Mouse (Mus musculus) heart, embryonic 11.5 days (tissue): ENCODE measurements around the gene Apbb1. TPM values are rescaled to one million over a fixed set of nuclear protein-coding genes. Genes with fewer than 3 reads are reported as not detected.
A peak's percentile ranks its signal among the peaks of the same experiment; 100 is the strongest.

Source experiments
- ATAC-seq: fragments of 200-750 bp; cut with Nextera tagmentation; replicated peaks from 2 replicates; pipeline ENCODE4 v1.8.0; 2017; ENCODE audit warnings: moderate library complexity; ENCODE audit not compliant: insufficient number of reproducible peaks, low FRiP score, low TSS enrichment
- H3K27ac ChIP-seq: fragments of 300-500 bp; sonication (generic); 2 replicates; pipeline ENCODE4 v1.5.1; 2014; ENCODE audit warnings: mild to moderate bottlenecking, low read depth, low read length
- H3K27me3 ChIP-seq: fragments of 300-500 bp; sonication (generic); 2 replicates; pipeline ENCODE4 v1.6.1; 2014; ENCODE audit warnings: mild to moderate bottlenecking, low read length, mixed read lengths; ENCODE audit not compliant: control insufficient read depth, insufficient read depth
- H3K36me3 ChIP-seq: fragments of 300-500 bp; sonication (generic); 2 replicates; pipeline ENCODE4 v1.6.1; 2014; ENCODE audit warnings: mild to moderate bottlenecking, low read length, moderate library complexity, mixed read lengths; ENCODE audit not compliant: control insufficient read depth, insufficient read depth
- H3K4me1 ChIP-seq: fragments of 300-500 bp; sonication (generic); 2 replicates; pipeline ENCODE4 v1.6.1; 2014; ENCODE audit warnings: low read length; ENCODE audit not compliant: control insufficient read depth, insufficient read depth
- H3K4me2 ChIP-seq: fragments of 300-500 bp; sonication (generic); 2 replicates; pipeline ENCODE4 v1.6.1; 2014; ENCODE audit warnings: mild to moderate bottlenecking, moderate library complexity
- H3K4me3 ChIP-seq: fragments of 300-500 bp; sonication (generic); 2 replicates; pipeline ENCODE4 v1.5.1; 2014; ENCODE audit warnings: low read depth, low read length
- H3K9ac ChIP-seq: fragments of 300-500 bp; sonication (generic); 2 replicates; pipeline ENCODE4 v1.6.1; 2014; ENCODE audit warnings: mild to moderate bottlenecking, low read depth, low read length, moderate library complexity
- H3K9me3 ChIP-seq: fragments of 300-500 bp; sonication (generic); replicated peaks from 2 replicates; pipeline ENCODE4 v1.6.1; 2016; ENCODE audit warnings: low read length; ENCODE audit not compliant: control insufficient read depth
- WGBS: fragments of 180-500 bp; shearing (Covaris S2); extraction: QIAGEN DNeasy Blood & Tissue Kit; methylation state at CpG from one replicate; pipeline ENCODE4 v1.1.7; 2014; ENCODE audit not compliant: insufficient replicate concordance; 5-methylcytosine and 5-hydroxymethylcytosine counted together
- polyA plus RNA-seq: library from polyadenylated mRNA; unstranded; fragments of >200 nt; fragmentation: Nextera tagmentation; extraction: Ambion mirVana; gene quantifications from 2 replicates; pipeline ENCODE4 v1.2.1, GENCODE M21; 2014

Apbb1 gene
- polyA plus RNA-seq, 1 experiment from 2014 or later, result 43.5 TPM

DNA sequence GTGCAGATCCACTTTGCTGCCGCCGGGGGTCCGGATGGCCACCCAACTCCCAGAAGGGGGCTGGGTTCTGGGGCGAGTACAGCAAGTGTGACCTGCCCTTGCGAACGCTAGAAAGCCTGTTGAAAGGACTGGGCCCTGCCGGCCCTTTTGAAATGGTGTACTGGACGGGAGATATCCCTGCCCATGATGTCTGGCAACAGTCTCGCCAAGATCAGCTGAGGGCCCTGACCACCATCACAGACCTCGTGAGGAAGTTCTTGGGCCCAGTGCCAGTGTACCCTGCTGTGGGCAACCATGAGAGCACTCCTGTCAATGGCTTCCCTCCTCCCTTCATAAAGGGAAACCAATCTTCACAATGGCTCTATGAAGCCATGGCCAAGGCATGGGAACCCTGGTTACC is 25.9 kb downstream of the Apbb1 start:
- H3K36me3 ChIP-seq, result peaks cover 7% of the 10 kb centered on the region
- no peak overlapping the region for H3K27ac ChIP-seq
- H3K4me2 ChIP-seq, result peak overlapping the region; percentile 68; the same call in 1 of the 2 replicates
- no peaks in the 10 kb centered on the region for H3K27me3 ChIP-seq
- ATAC-seq, result no peak
- no peaks in the 10 kb centered on the region for H3K9me3 ChIP-seq
- peaks cover 11% of the 10 kb centered on the region for H3K4me1 ChIP-seq
- 87% methylated on average over 10 of the region's 10 CpGs for WGBS
- no peak overlapping the region; the same call in 1 of the 2 replicates for H3K9ac ChIP-seq
- H3K4me3 ChIP-seq, result no peak overlapping the region

DNA sequence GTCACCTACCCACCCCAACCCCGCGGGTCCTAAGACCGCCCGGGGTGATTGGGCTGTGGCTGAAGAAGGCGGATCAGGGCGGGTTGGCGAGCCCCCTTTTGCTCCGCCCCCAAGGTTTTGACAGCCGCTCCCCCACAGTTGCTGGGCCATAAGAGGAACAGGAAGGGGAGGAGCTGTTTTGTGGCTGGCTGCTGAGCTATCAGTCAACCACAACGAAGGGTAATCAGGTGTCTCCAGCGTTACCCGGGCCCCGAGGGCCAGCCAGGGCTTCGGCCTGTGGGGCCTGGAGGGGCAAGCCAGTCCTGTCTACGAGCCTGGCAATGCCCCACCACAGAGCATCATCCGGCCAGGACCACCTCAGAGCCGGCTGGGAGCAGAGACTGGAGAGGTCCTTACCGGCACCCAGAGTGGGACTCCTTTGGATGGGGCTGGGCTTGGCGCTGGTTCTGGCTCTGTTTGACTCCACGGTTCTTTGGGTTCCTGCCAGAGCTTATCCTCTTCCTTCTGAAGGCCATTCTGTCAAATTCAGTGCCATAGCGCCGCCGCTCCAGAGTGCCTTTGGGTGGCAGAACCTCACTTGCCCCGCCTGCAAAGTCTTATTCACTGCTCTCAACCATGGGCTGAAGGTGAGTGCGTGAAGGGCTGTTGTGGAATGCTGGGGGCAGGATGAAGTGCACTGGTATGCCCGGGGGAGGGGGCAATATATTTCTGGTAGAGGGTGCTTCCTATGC is 27.1 kb downstream of the Apbb1 start, which contains the start of gene Smpd1:
Smpd1 (plus strand) TSS at position 149 of the 731 bp plus-strand sequence.
- Histone ChIP-seq H3K9ac (peak within 1 kb of the TSS; percentile 77), H3K4me3 (peak within 1 kb of the TSS; percentile 71), H3K36me3 (peaks cover 7% of the 10 kb centered on the region), H3K27ac (peak within 1 kb of the TSS; percentile 73), H3K4me2 (peak within 1 kb of the TSS; percentile 68), H3K4me1 (peaks cover 11% of the 10 kb centered on the region), H3K9me3 (no peaks in the 10 kb centered on the region), H3K27me3 (no peaks in the 10 kb centered on the region)
- WGBS, result 3% methylated on average over 25 of the region's 26 CpGs
- peak; percentile 94 for ATAC-seq

DNA sequence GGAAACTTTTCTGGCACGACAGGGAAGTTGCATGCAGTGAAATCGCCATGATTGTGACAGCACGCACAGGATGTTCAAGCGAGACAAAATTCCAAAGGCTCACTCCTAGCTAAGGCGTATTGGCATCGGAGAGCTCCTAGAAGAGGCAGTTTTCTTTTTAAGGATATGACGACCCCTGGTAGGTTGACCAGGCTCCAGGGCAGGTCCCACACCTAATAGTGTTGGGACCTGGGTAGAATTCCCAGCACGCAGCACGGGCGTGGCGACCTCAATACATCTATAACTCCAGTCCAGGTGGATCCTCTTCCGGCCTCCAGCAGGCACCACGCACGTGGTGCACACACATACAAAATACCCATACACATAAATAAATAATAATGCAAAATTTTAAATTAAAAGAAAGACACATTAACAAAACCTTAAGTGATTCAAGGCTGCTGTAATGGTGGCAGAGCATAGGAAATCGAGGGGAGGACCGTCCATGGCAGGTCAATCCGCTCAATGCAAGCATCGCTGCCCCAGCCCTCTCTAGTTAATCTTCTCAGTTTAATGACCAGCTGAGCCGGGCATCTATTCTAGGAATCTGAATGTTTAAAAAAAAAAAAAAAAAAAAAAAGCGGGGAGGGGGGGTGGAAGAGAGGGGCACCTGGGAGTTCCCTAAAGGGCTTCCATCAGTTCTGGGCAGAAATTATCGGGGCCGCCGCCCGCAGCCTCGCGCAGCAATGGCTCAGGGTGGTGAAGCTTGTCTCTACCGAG is 27.8 kb downstream of the Apbb1 start:
- Histone ChIP-seq H3K4me1 (peaks cover 11% of the 10 kb centered on the region), H3K27ac (peak overlapping the region; percentile 73; the same call in 1 of the 2 replicates), H3K9me3 (no peaks in the 10 kb centered on the region), H3K9ac (peak overlapping the region; percentile 77; the same call in 1 of the 2 replicates), H3K4me2 (peak overlapping the region; percentile 68), H3K36me3 (peaks cover 7% of the 10 kb centered on the region), H3K27me3 (no peaks in the 10 kb centered on the region), H3K4me3 (peak overlapping the region; percentile 71)
- WGBS, result 29% methylated on average over 26 of the region's 27 CpGs
- ATAC-seq, result no peak

DNA sequence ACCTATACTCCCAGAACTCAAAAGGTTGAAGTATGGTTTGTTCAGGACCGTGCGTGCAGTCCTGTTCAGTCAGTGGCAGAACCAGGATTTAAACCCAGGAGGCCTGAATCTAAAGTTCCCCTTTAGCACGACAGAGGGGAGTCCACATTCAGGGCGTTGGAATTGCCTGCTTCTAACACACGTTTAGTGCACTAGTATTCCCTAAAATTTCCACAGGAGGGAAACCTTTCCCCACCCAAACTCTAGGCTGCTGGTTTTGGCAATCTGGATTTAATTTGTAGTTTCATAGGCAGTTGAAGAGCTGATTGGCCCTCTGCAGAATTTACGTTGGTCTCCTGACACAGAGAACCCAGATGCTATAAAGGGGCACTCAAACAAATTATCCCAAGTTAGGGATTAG is 32.4 kb downstream of the Apbb1 start:
- Histone ChIP-seq H3K27me3 (no peaks in the 10 kb centered on the region), H3K9ac (no peak overlapping the region), H3K36me3 (no peaks in the 10 kb centered on the region), H3K4me3 (no peak overlapping the region), H3K27ac (no peak overlapping the region), H3K4me2 (no peak overlapping the region), H3K4me1 (no peaks in the 10 kb centered on the region; the same call in 1 of the 2 replicates), H3K9me3 (no peaks in the 10 kb centered on the region)
- WGBS, result 49% methylated on average over 6 of the region's 6 CpGs
- ATAC-seq, result no peak

DNA sequence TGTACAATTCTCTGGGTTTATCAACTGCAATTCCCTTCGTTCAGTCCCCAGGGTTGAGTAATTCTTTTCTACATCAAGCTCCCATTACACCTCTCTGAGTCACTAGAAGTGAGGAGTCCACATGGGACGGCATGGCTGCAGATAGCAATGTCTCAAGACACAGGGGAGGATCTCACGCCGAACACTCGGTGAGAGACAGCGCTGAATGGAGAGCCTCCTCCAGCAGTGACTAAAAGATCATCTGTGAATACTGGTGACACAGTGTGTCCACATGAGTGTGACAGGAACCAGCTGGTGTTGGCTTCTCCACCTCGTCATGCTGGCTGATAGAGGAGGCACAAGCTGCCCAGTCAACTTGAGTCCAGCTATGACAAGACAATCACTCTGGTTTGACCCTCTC is 33.5 kb downstream of the Apbb1 start:
- WGBS, result 56% methylated on average over 7 of the region's 7 CpGs
- no peaks in the 10 kb centered on the region for H3K9me3 ChIP-seq
- no peak for ATAC-seq

DNA sequence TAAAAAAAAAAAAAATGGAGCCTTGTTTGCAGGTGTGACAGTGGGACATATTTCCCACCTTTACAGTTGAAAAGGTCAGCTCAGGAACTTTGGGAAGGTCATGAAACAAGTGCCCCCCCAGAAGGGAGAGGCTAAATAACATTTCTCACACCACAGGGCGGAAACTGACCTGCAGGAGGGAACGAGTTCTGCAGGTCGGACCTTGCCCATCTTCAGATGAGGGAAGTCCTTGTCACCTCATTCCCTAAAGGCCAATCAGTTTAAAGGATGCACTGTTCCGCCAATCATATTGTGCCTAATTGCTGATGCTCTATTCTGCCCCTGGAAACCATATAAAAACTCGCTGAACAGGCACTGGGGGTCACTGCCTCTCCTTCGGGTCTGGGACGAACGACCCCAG is 35.5 kb downstream of the Apbb1 start:
- no peaks in the 10 kb centered on the region for H3K4me1 ChIP-seq
- no peak overlapping the region for H3K4me2 ChIP-seq
- H3K27me3 ChIP-seq, result no peaks in the 10 kb centered on the region
- H3K4me3 ChIP-seq, result no peak overlapping the region
- no peaks in the 10 kb centered on the region for H3K36me3 ChIP-seq
- H3K9ac ChIP-seq, result no peak overlapping the region
- no peak for ATAC-seq
- H3K9me3 ChIP-seq, result no peaks in the 10 kb centered on the region
- WGBS, result 72% methylated on average over 8 of the region's 8 CpGs
- no peak overlapping the region for H3K27ac ChIP-seq

More for the DNA sequence above, 33.5 kb downstream of the Apbb1 start:
- Histone ChIP-seq H3K4me2 (no peak overlapping the region), H3K9ac (no peak overlapping the region), H3K4me1 (no peaks in the 10 kb centered on the region), H3K27me3 (no peaks in the 10 kb centered on the region), H3K27ac (no peak overlapping the region), H3K4me3 (no peak overlapping the region), H3K36me3 (no peaks in the 10 kb centered on the region)

DNA sequence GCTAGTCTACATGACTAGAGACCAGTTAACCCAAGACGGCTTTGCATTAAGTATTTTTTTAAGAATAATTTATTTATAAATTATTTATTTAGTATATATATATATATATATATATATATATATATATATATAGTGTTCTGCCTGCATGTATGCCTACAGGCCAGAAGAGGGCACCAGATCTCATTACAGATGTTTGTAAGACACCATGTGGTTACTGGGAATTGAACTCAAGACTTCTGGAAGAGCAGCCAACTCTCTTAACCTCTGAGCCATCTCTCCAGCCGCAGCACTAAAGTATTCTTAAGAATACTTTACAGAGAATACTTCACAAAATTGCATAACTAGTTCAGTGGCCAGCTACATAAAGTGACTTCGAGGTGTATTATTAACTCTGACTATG is 47.3 kb downstream of the Apbb1 start:
- H3K27me3 ChIP-seq, result no peaks in the 10 kb centered on the region
- no peak overlapping the region for H3K27ac ChIP-seq
- no peaks in the 10 kb centered on the region for H3K4me1 ChIP-seq
- H3K4me3 ChIP-seq, result no peak overlapping the region
- no peak overlapping the region for H3K4me2 ChIP-seq
- WGBS, result 72% methylated on average over 3 of the region's 3 CpGs
- ATAC-seq, result no peak
- no peaks in the 10 kb centered on the region for H3K9me3 ChIP-seq
- H3K36me3 ChIP-seq, result no peaks in the 10 kb centered on the region
- H3K9ac ChIP-seq, result no peak overlapping the region

DNA sequence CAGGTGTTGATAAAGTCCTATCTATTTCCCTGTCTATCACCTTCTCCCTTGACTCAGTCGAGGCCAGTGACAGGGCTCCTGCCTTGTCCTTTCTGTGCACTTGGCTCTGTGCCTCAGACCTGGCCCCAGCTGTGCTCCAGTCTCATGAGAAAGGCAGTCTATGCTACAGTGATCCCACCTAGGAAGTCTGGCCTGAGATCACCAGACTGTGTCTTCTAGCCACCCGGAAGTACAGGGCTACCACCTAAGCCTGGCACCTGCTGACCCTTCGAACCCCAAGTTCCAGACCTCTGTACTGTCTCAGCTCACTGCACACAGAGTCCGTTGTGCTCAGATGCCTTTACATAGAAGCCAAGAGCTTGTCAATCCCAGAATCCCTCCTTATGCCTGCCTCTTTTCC is 53.4 kb downstream of the Apbb1 start:
- no peak overlapping the region for H3K9ac ChIP-seq
- H3K27me3 ChIP-seq, result no peaks in the 10 kb centered on the region
- no peaks in the 10 kb centered on the region for H3K36me3 ChIP-seq
- no peak for ATAC-seq
- 71% methylated on average over 4 of the region's 4 CpGs for WGBS
- no peak overlapping the region for H3K27ac ChIP-seq
- H3K9me3 ChIP-seq, result no peaks in the 10 kb centered on the region
- no peak overlapping the region for H3K4me2 ChIP-seq
- H3K4me3 ChIP-seq, result no peak overlapping the region
- no peaks in the 10 kb centered on the region for H3K4me1 ChIP-seq
